Mouse (Mus musculus) erythroblast, embryonic 14.5 days (primary cell): ENCODE data around the gene Bgn.

Experiments
- GATA1 ChIP-seq: IDR thresholded peaks from 2 replicates; pipeline ENCODE4 v1.6.1; 2012; ENCODE audit warnings: low read length, inconsistent platforms, mixed read lengths
- TAL1 ChIP-seq: IDR thresholded peaks from 3 replicates; pipeline ENCODE4 v1.6.1; 2012; ENCODE audit warnings: low read length, inconsistent platforms, mixed read lengths

DNA sequence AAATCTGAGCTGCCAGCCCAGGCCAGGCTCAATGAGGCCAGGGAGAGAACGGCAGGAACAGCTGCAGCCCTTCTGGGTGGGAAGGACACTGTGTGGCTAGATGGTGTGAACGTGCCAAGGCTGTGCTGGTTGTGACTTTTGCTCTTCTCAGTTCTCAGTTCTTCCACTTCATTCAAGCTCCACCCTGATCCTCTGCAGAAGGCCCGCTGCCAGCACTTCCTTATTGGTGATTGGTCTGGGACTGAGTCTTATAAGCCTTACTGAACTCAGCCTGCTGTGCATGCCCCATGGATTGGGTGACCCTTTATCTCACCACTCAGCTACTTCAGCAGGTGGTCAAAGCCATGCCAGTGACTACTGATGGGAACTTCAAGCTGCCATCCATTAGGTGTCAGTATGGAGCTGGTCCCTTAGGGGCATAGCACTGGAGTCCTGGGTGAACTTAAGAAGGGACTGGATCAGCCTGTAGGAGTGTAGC, 43.0 kb downstream of the Bgn start:
- TF ChIP-seq GATA1, result no peak
- no peak for TF ChIP-seq TAL1
